Mouse (Mus musculus): Measurements from ENCODE around the gene Nsun4. TPM values are rescaled to one million over a fixed set of nuclear protein-coding genes. Genes with fewer than 3 reads are reported as not detected.

Nsun4 gene
- polyA plus RNA-seq (2012; rRNA removed), result 10.3 and 11.1 TPM in 2 replicates

GRCm38 (mm10) chr4:116053399-116053961 lies at the start of gene Nsun4:
TSS of gene Nsun4 (minus strand) at chr4:116053876.
- peak; percentile 81 for DNase-seq (ENCODE audit: low spot score)

- no peak for DNase-seq (ENCODE audit: low spot score)
These were observed 47.3 kb upstream of the Nsun4 start for GRCm38 (mm10) chr4:116100959-116101358.

GRCm38 (mm10) chr4:116097211-116097610 lies 43.5 kb upstream of the Nsun4 start:
- DNase-seq (ENCODE audit: low spot score), result no peak

DNA sequence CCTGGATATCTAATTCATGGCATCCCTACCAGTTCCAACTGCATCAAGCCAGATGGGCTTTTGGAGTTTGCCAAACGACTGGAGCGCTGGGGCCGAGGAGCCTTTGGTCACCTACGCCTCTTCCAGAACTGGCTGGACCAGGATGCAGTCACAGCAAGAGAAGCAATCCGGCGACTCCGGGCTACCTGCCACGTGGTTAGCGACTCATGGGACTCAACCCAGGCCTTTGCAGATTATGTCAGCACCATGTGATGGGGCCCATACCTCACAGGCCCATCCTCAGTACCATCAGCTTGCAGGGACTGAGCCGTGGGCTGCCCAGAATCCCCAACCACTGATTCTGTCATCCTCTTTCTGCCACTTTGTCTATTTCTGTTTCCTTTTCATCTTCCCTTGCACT lies 42.6 kb upstream of the Nsun4 start:
- no peak for DNase-seq (ENCODE audit: low spot score)

DNA sequence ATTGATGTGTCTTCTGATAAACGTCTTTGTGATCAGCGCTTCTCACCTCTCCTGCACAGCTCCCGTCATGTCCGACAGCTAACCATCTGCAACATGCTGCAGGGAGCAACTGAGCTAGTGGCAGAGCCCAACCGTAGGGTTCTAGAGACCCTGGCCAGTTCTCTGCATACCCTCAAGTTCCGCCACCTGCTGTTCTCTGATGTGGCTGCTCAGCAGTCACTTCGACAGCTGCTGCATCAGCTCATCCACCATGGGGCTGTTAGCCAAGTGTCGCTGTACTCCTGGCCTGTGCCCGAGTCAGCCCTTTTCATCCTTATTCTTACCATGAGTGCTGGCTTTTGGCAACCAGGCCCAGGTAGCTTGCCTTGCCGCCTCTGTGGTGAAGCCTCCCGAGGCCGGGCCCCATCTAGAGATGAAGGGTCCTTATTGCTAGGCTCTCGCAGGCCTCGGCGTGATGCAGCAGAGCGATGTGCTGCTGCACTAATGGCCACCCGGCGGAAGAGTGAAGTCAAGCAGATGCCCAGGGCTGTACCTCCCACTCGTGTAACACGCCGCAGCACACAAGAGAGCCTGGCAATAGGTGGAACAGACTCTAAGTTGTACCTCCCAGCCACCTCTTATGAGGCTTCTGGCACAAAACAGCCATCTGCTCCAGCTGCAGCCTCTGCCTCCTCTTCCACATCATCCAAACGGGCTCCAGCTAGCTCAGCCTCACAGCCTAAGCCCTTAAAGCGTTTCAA lies 35.0 kb upstream of the Nsun4 start:
- no peak for DNase-seq (ENCODE audit: low spot score)

DNA sequence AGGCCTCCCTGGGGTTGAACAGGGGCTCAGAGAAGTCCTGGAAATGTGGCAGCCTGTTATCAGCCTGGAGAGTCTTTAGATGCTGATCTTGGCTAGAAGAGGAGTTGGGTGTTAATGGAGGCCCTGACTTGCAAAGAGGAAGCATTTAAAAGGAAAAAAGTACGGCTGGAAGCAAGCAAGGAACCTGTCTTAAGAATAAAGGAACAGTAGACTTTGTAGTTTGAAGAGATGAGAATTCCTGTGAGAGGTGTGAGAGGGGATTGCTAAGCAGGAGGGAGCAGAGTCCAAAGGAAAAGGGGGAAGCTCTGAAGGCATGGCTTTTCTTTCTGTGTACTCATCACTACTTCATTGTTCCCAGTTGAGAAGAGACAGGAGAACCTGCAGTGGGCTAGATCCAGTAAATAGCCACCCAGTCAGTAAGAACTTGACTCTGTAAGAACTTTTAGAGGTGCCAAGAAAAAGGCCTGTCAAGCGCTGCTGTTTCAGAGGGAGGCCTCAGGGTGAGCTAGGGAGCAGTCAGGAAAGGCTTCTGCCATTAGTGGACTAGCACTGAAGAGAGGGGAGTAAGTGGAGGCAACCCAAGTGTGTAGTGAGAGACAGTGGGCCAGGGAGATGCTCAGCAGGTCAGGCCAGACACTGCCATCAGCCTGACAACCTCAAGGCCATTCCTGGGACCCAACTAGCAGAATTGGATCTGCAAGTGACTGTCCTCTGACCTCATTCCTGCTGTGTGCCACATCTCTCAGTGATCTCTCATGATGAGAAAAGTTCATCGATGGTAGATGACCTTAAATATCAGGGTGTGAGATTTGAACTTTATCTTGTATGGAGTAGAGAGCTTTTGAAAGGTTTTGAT lies 23.8 kb upstream of the Nsun4 start:
- no peak for DNase-seq (ENCODE audit: low spot score)

- DNase-seq (ENCODE audit: low spot score), result peak; percentile 57
These were observed 22.9 kb upstream of the Nsun4 start for GRCm38 (mm10) chr4:116076369-116077231.

- DNase-seq (ENCODE audit: low spot score), result peak; percentile 78
These were observed 22.1 kb upstream of the Nsun4 start for GRCm38 (mm10) chr4:116075631-116076368.

GRCm38 (mm10) chr4:116074861-116075620 lies 21.4 kb upstream of the Nsun4 start, which contains the start of the genes Uqcrh and Lrrc41:
TSS of gene Uqcrh (minus strand) at chr4:116075071.
TSS of gene Lrrc41 (plus strand) at chr4:116075269.
- peak; percentile 97 for DNase-seq (ENCODE audit: low spot score)

GRCm38 (mm10) chr4:116074145-116074675 lies 20.5 kb upstream of the Nsun4 start:
- DNase-seq (ENCODE audit: low spot score), result no peak

DNA sequence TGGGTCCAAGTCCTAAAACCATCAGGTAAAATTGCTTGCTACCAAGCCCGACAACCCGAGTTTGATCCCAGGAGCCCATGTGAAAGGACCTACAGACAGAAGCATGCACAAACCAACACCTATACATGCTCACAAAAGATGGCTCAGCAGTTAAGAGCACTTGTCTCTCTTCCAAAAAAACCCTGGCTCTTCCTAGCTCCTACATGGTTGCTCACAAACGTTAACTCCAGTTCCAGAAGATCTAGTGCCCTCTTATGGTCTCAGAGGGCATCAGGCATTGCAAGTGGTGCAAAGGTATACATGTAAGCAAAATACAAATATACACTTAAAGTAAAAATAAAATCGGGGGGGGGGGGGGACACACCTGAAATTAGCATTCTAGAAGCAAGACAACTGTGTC lies 19.5 kb upstream of the Nsun4 start:
- DNase-seq (ENCODE audit: low spot score), result no peak

- no peak for DNase-seq (ENCODE audit: low spot score)
These were observed 16.4 kb upstream of the Nsun4 start for GRCm38 (mm10) chr4:116070116-116070515.

DNA sequence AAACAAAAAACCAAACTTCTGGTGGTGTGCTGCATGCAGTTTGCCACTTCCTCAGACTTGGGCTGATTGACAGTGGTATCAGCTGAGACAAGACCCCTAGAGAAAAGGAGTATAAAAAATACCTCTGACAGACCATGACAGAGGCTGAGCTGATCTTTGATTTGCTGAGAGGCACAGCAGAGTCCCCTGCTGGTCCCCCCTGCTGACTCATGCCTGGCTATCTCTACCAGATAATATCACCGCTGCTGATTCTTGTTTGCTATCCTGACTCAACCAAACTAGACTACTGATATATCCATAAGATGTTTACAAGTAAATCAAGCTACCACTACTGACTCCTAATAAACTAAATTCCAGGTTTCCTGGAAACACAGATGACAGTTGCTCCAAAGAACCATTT lies 10.2 kb upstream of the Nsun4 start:
- no peak for DNase-seq (ENCODE audit: low spot score)

DNA sequence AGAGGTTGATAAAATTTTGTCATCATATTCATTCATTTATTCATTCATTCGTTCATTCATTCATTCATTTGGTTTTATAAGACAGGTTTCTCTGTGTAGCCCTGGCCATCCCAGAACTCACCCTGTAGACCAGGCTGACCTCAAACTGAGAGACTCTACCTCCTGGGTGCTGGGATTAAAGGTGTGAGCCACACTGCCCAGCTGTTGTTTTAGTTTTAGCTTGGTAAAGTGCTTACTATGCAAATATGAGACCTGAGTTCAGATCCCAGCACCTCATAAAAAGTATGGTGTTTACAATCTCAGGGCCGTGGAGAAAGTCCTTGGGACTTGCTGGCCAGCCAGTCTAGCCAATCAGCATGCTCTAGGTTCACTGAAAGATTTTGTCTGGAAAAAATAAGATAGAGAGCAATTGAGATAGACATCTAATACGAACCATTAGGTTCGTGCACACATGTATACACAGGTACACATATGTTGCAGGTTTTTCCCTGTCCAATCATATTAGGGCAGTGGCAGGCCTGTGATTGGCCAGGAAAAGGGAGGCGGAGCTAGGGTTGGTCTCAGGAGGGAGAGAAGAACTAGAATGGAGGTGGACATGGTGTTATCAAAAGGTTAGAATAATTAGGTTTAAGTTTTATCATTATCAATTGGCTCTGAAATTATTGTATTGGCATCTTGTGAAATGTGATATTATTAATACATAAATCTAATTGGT lies 5.5 kb upstream of the Nsun4 start:
- no peak for DNase-seq (ENCODE audit: low spot score)

DNA sequence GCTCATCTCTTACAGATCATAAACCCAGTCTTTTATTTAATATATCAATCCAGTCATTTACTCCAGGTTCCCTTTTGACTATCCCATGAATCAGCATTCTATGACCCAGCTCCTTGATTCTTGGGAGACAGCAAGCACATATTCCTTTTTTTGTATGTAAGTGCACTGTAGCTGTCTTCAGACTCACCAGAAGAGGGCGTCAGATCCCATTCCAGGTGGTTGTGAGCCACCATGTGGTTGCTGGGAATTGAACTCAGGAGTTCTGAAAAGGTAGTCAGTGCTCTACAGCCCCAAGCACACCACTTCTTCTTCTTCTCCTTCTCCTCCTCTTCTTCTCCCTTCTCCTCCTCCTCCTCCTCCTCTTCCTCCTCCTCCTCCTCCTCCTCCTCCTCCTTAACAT lies 3.9 kb upstream of the Nsun4 start:
- no peak for DNase-seq (ENCODE audit: low spot score)

GRCm38 (mm10) chr4:116052526-116053293 lies 966 bp downstream of the Nsun4 start:
- DNase-seq (ENCODE audit: low spot score), result no peak

DNA sequence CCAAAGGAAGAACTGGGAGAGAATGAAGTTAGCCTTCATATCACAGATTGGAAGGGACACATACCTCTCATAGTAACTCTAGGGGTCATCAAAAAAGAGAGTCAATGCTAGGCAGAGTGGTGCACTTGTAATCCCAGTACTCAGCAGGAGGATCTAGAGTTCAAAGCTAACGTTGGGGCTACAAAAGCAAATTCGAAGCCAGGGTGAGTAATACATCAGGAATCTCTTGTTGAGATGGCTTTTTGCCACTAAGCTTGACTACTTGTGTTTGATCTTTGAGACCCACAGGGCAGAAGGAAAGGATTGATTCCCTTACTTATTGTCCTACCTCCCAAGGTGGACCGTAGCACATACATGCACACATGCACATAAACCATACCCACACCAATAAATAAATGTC lies 4.5 kb downstream of the Nsun4 start:
- no peak for DNase-seq (ENCODE audit: low spot score)

All from urinary bladder, adult 2 months (tissue).